ENCODE assay signal across 21 mouse cellular contexts in the genomic region with DNA sequence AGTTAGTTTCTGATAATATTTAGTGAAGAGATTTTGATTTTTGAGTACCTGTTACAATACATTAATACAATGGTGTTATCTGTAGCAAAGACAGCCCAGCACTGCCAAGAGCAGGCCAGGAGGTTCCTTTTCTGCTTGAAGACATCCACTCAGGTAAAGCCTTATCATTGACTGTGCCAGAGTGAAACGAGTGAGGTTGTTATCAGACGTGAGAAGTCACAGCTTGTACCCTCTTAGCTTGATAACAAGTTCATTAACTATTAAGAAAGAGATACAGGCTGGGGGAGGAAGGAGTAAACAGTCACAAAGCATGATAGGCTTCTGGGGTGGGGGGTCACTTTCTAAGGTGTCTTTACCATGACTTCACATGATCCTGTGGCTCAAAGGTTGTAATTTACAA. TPM values are rescaled to one million over a fixed set of nuclear protein-coding genes. Genes with fewer than 3 reads are reported as not detected.
A peak's percentile ranks its signal among the peaks of the same experiment; 100 is the strongest.
DNase-seq lines count a peak whose midpoint lies in the region; ATAC-seq and TF ChIP-seq lines count a peak whose summit lies in the region.
"Had no signal": no experiment of that assay in that cellular context is flagged by ENCODE, and none has a peak within 500 bp of the region (broad histone marks: within the 10 kb centered on the region; RNA-seq: fewer than 3 reads in every experiment).

No protein-coding gene starts in this region.

- peaks cover 3% of the 10 kb centered on the region; the same call in 1 of the 2 replicates for H3K4me1 ChIP-seq in lung, postnatal 0 days (ENCODE audit: insufficient read depth, low read depth, low read length)
- H3K4me1 ChIP-seq in liver, postnatal 0 days (ENCODE audit: insufficient read depth), result peaks cover 26% of the 10 kb centered on the region
- H3K4me1 ChIP-seq: hindbrain, embryonic 10.5 days; limb, embryonic 12.5 days had no signal

- no peak for ATAC-seq in lung, postnatal 0 days
- ATAC-seq in liver, postnatal 0 days, result peak; percentile 63
- no peak for ATAC-seq in inflammation-experienced regulatory T-cells, adult 6 months

- intact Hi-C loops in left cerebral cortex, adult 2 months (cut with DNase I), result no loop called here

- no peak overlapping the region for H3K4me2 ChIP-seq in lung, postnatal 0 days (replicated peaks; ENCODE audit: low read depth, low read length)
- H3K4me2 ChIP-seq in liver, postnatal 0 days (ENCODE audit: low read depth, low read length), result peak overlapping the region; percentile 51; the same call in 1 of the 2 replicates
- H3K4me2 ChIP-seq: limb, embryonic 12.5 days had no signal

- H3K4me3 ChIP-seq in lung, postnatal 0 days (ENCODE audit: low read depth, low read length), result no peak overlapping the region
- H3K4me3 ChIP-seq in liver, postnatal 0 days (ENCODE audit: low read depth, low read length), result no peak overlapping the region
- no peak overlapping the region for H3K4me3 ChIP-seq in left cerebral cortex, adult 2 months
- H3K4me3 ChIP-seq: heart, adult 2 months; hindbrain, embryonic 10.5 days; layer of hippocampus, adult 2 months; limb, embryonic 12.5 days had no signal

- H3K9ac ChIP-seq in lung, postnatal 0 days (replicated peaks; ENCODE audit: low read depth), result no peak overlapping the region
- no peak overlapping the region for H3K9ac ChIP-seq in liver, postnatal 0 days (replicated peaks)
- H3K9ac ChIP-seq: limb, embryonic 12.5 days had no signal

- WGBS in lung, postnatal 0 days, result 26% methylated on average over 2 of the region's 2 CpGs
- WGBS in liver, postnatal 0 days (ENCODE audit: insufficient replicate concordance), result 20% methylated on average over 2 of the region's 2 CpGs

- DNase-seq in lung, postnatal 0 days (ENCODE audit: low spot score), result no peak
- no peak for DNase-seq in lung, postnatal 14 days
- DNase-seq in liver, result peak; percentile 56
- DNase-seq in liver, postnatal 0 days, result no peak
- DNase-seq in neural tube, embryonic 10.5 days (ENCODE audit: extremely low spot score, low spot score), result no peak
- DNase-seq in left cerebral cortex, adult 2 months (ENCODE audit: extremely low spot score in 1 of 2, low spot score in 2 of 2), result no peak
- no peak for DNase-seq in urinary bladder, postnatal 4 days (ENCODE audit: low spot score in 2 of 2)
- DNase-seq: adrenal gland, postnatal 10 days; cerebellum, adult 18-20 months; cerebellum, postnatal 36 days; gastrocnemius, postnatal 10 days; heart, adult 2 months; kidney, postnatal 10 days; lung, postnatal 10 days; right cerebral cortex, postnatal 4 days; thymus, postnatal 25 days had no signal

- H3K27me3 ChIP-seq in lung, postnatal 0 days (replicated peaks; ENCODE audit: insufficient read depth, low read length), result no peaks in the 10 kb centered on the region
- H3K27me3 ChIP-seq in liver, postnatal 0 days (ENCODE audit: insufficient read depth, low read length), result no peaks in the 10 kb centered on the region
- H3K27me3 ChIP-seq: CH12.LX; limb, embryonic 12.5 days had no signal

- TF ChIP-seq EP300 in lung, postnatal 0 days (IDR thresholded peaks at IDR 0.05), result no peak
- TF ChIP-seq EP300 in liver, postnatal 0 days (IDR thresholded peaks at IDR 0.05; ENCODE audit: low read depth), result peak; percentile 88

- 0 out of 2 replicates have a peak overlapping the region, but pooled peaks have one; percentile 14 for H3K27ac ChIP-seq in lung, postnatal 0 days (ENCODE audit: low read length)
- peak overlapping the region; percentile 87 for H3K27ac ChIP-seq in liver, postnatal 0 days (ENCODE audit: low read depth)
- no peak overlapping the region for H3K27ac ChIP-seq in left cerebral cortex, adult 2 months
- H3K27ac ChIP-seq: heart, adult 2 months; hindbrain, embryonic 10.5 days; layer of hippocampus, adult 2 months; limb, embryonic 12.5 days had no signal

- TF ChIP-seq CTCF in lung, postnatal 0 days (IDR thresholded peaks at IDR 0.05), result no peak
- TF ChIP-seq CTCF in liver, postnatal 0 days (IDR thresholded peaks at IDR 0.05; ENCODE audit: low read depth), result no peak
- TF ChIP-seq CTCF in left cerebral cortex, adult 2 months (IDR thresholded peaks at IDR 0.05), result no peak

- no peaks in the 10 kb centered on the region; the same call in 1 of the 2 replicates for H3K36me3 ChIP-seq in lung, postnatal 0 days (ENCODE audit: insufficient read depth, low read length)
- no peaks in the 10 kb centered on the region for H3K36me3 ChIP-seq in liver, postnatal 0 days (replicated peaks; ENCODE audit: insufficient read depth, low read length)

- H3K9me3 ChIP-seq in lung, postnatal 0 days (ENCODE audit: low read length), result no peaks in the 10 kb centered on the region
- no peaks in the 10 kb centered on the region for H3K9me3 ChIP-seq in liver, postnatal 0 days (ENCODE audit: low read length)
- H3K9me3 ChIP-seq: hindbrain, embryonic 10.5 days; limb, embryonic 12.5 days had no signal

RNA-seq across cellular contexts. Expression of a gene that starts 19.0 kb away (rescaled TPM):
- 13.6 and 14.9 TPM in 2 replicates for polyA plus RNA-seq in lung, postnatal 0 days (2015; fragmentation: Nextera tagmentation; extraction: Ambion mirVana)
- polyA plus RNA-seq in liver, postnatal 0 days (2015; fragmentation: Nextera tagmentation; extraction: Ambion mirVana), result 6.6 and 6.8 TPM in 2 replicates
- 10 to 100 TPM; 36.0 to 43.5 (median 43.0) TPM for polyA plus RNA-seq in inflammation-experienced regulatory T-cells, adult 6 months (2017; shearing (Covaris generic))
- total RNA-seq in left cerebral cortex, adult 2 months (2021), result 10 to 100 TPM; 15.6 to 15.9 TPM
